Mouse (Mus musculus) forelimb bud, embryonic 11.5 days (tissue): ENCODE data around the gene Gm20914.
"Not testable (repeated sequence)": the region's sequence is repeated elsewhere in the genome, so short reads cannot be mapped to it uniquely, and the experiment has no call there.

Experiments
- DNase-seq: peaks from one replicate; pipeline ENCODE4 v3.0.0-alpha.2; 2012; ENCODE audit warnings: low read depth, low spot score

Gm20914 gene

DNA sequence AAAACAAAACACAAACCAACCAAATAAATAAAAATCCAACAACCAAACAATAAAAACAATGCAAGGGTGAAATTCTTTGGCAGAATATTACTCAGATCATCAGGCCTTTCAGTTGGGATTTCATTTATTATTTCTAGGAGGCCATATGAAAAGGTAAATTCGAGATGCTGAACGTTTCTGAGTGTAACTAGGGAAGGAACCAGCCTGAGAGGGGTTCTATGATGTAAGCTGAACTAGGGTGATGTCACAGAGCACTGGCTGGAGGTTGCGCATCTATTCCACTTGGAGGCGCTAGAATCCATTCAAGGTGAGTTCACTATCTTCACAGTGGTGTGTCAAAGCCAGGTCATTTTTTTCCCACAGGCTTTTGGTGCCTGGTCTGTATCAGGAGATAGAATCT, at the start of gene Gm20914:
TSS of gene Gm20914 (plus strand) at position 301 of the 400 bp plus-strand sequence.
- not testable (repeated sequence) for DNase-seq
